Mouse (Mus musculus): Measurements from ENCODE around the gene S100a2.
A peak's percentile ranks its signal among the peaks of the same experiment; 100 is the strongest.

S100a2 gene

DNA sequence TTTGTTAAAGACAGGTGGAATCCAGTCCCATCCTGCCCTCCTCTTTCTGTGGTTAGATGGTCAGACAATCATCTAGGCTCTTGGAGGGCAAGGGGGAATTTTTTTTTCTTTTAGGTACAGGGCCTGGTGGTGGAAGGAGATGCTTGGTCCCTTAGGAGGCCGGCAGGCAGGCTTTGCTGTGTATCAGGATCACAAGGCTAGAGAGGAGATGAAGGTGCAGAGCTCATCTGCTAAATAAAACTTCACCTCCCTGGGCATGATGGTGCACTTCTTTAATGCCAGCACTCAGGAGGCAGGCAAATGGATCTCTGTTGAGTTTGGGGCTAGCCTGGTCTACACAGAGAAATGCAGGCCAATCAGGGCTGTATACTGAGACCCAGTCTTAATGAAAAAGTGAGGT lies 25.9 kb downstream of the S100a2 start:
- peak in 1 of 2 experiments; percentile 13 for DNase-seq (ENCODE audit: low spot score in 2 of 2)

- DNase-seq (ENCODE audit: low spot score in 2 of 2) = peak in 1 of 2 experiments; percentile 11
These were observed 27.5 kb downstream of the S100a2 start for GRCm38 (mm10) chr3:90617586-90617985.

DNA sequence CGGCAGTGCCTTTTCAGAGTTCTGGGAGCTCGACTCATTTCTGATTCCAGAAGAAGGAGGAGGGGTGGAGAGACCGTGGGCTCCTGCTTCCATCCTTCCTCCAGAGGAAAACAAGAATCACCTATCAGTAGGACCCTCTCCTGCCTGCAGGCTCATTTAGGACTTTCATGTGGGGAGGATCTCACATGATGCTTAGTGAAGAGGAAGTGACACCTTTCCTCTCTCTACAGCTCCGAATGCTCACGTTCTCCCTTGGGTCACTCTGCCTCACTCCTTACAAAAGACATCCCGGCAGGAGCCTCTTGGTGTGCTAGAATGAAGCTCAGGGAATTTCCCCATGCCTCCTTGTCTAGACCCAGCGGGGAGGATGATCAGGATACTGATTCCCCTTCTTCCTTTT lies 31.5 kb downstream of the S100a2 start:
- DNase-seq (ENCODE audit: low spot score in 2 of 2) = no peak

GRCm38 (mm10) chr3:90623435-90624071 lies 33.5 kb downstream of the S100a2 start:
- peak; percentile 80 to 82 for DNase-seq (ENCODE audit: low spot score in 2 of 2)

DNA sequence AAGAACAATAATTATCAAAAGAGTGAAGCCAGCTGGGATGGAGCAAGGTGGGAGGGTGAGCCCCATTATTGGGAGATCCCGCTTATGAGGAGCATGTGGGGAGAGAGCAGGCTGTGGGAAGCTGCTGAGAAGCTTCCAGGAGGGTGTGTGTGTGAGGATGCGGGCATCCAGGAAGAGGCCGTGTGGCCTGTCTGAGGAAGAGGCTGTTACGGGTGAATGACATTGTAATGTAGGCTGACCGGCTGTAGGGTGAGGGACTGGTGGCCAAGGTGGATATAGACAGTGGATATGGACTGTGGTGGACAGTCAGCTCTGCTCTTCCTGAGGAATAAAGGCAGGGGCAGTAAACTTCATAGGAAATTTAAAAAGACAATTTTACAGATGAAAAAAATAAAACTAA lies 35.4 kb downstream of the S100a2 start:
- DNase-seq (ENCODE audit: low spot score in 2 of 2) = no peak

GRCm38 (mm10) chr3:90626266-90627021 lies 36.4 kb downstream of the S100a2 start:
- peak in 1 of 2 experiments; percentile 10 for DNase-seq (ENCODE audit: low spot score in 2 of 2)

DNA sequence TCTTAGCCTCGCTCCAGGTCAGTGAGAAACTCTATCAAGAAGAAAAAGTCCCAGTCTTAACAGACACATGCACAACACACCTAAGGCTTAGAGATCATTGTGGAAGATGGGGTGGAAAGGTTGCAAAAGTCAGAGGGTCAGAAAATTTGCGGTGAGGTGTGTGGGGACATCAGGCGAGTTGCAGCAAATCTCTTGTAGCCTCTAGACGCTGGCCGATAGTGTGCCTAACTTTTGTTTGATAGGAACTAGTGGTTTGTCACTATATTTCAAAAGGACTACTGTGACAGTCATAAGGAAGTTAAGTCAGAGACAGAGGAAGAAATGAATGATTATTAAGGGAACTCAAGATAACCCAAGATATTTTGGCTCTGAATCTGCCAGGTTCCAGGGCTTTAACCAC lies 37.3 kb downstream of the S100a2 start:
- DNase-seq (ENCODE audit: low spot score in 2 of 2) = peak in 1 of 2 experiments; percentile 14

GRCm38 (mm10) chr3:90627807-90628206 lies 37.8 kb downstream of the S100a2 start:
- DNase-seq (ENCODE audit: low spot score in 2 of 2) = peak in 1 of 2 experiments; percentile 45

GRCm38 (mm10) chr3:90629298-90629697 lies 39.3 kb downstream of the S100a2 start:
- DNase-seq (ENCODE audit: low spot score in 2 of 2) = peak in 1 of 2 experiments; percentile 5

DNA sequence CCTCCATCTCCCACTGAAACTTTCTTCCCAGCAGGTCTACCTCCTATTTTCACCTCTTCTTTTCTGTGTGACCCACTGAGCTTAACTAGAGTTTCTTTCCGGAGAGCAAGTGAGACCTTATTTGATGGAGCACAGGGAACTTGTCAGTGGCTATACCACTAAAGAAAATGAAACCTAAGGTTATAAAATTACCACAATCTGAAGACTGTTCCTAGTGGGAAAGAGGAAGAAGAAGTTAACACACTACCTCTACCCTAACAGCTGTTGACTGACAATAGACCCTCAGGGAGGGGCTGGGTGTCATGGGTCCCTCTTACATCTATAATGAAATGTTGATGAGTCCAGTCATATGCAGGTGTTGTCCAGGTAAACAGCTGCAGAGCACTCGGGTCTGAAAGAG lies 41.9 kb downstream of the S100a2 start:
- DNase-seq (ENCODE audit: low spot score in 2 of 2) = no peak

DNA sequence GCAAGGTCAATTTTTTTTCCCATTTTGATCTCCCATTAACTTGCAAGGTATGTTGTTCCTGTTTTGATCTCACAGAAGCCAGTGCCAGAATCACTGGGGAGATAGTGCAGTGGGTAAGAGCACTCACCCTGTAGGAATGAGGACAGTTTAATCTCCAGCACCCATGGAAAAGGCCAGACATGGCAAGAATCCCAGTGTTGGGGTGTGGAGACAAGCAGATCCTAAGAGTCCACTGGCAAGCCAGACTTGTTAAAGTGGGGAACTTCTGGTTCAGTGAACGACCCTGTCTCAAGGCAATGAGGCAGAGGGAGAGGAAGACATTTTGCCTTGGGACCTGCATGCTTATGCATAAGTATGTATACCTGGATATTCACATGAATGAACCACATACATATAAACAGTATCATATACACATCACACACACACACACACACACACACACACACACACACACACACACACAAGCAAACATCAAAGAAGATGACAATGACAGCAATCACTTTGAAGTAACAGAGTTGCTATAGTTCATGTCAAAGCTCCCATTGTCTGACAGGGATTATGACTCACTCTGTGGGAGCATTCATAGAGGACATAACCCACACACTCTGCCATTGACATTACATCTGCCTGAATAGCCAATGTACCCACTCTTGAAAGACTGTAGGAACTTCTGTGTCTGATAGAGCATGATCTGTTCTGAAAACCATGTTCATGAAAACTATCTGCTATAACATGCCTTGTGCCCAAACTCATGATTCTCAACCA lies 48.6 kb downstream of the S100a2 start:
- DNase-seq (ENCODE audit: low spot score in 2 of 2) = no peak

DNA sequence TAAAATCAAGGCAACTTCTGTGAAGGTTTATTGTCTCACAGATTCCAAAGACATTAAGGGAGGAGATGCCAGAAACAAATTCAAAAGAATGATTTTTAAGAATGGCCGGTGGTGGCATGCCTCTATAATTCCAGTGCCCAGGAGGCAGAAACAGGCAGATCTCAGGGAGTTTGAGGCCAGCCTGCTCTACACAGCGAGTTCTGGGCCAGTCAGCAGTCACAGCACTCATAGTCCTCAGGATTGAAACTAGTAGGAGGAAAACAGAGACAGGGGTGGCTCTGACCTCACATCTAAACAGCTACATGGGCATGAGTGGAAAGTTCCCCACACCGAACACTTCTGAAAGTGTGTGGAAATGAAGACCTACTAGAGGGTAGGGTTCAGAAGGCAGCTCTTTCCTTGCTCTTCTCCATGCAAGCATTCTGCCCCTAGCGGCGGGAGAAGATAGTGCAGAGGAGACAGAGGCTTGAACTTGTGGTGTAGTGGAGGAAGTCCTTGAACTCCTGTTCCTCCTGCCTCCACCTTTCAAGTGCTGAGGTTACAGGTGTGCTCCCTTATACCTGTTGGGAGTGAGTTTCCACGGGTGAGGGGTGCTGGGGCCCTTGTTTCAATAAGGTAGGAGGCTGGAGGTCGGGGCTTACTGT lies 49.6 kb downstream of the S100a2 start:
- no peak for DNase-seq (ENCODE audit: low spot score in 2 of 2)

DNA sequence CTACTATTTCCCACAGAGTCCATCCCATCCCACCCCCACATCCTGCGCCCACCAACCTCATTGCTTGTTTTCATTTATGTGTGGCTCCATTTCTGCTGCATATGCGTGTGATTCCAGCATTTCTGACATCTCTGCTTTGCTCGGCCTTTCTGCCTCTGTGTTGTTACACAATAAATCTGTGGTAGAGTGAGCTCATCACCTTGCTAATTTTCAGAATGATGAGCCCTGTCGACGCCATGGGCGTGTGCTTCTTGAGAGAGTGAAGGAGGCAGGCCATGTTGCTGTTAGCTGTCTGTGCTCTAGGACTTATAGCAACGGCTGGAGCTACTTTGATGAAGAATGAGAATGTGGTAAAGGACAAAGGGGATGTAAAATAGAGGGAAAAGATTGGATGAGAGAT lies 50.9 kb downstream of the S100a2 start:
- no peak for DNase-seq (ENCODE audit: low spot score in 2 of 2)

All from right cerebral cortex, postnatal 10 days (tissue).